Mouse (Mus musculus): ENCODE results near the gene Tmem97. TPM values are rescaled to one million over a fixed set of nuclear protein-coding genes. Genes with fewer than 3 reads are reported as not detected.
A peak's percentile ranks its signal among the peaks of the same experiment; 100 is the strongest.

Tmem97 gene
- polyA plus RNA-seq, 1 experiment from 2014 or later: 46.0 TPM

- H3K4me1 ChIP-seq (ENCODE audit: insufficient read depth, low read depth, low read length): no peaks in the 10 kb centered on the region
- no peak overlapping the region for H3K4me2 ChIP-seq (replicated peaks; ENCODE audit: low read depth, low read length)
- TF ChIP-seq CTCF (IDR thresholded peaks at IDR 0.05) (no peak), EP300 (IDR thresholded peaks at IDR 0.05) (peak; percentile 78)
- H3K9me3 ChIP-seq (ENCODE audit: low read length): no peaks in the 10 kb centered on the region
- ATAC-seq (peak; percentile 84), DNase-seq (ENCODE audit: low spot score) (peak; percentile 94)
- H3K27ac ChIP-seq (ENCODE audit: low read length): peak overlapping the region; percentile 66; the same call in 1 of the 2 replicates
- WGBS: 57% methylated on average over 9 of the region's 9 CpGs
- H3K36me3 ChIP-seq (ENCODE audit: insufficient read depth, low read length): peaks cover 37% of the 10 kb centered on the region
- H3K4me3 ChIP-seq (ENCODE audit: low read depth, low read length): no peak overlapping the region
- H3K27me3 ChIP-seq (replicated peaks; ENCODE audit: insufficient read depth, low read length): no peaks in the 10 kb centered on the region
- H3K9ac ChIP-seq (replicated peaks; ENCODE audit: low read depth): no peak overlapping the region
Measured at GRCm38 (mm10) chr11:78523241-78523955, 27.2 kb downstream of the Tmem97 start.

DNA sequence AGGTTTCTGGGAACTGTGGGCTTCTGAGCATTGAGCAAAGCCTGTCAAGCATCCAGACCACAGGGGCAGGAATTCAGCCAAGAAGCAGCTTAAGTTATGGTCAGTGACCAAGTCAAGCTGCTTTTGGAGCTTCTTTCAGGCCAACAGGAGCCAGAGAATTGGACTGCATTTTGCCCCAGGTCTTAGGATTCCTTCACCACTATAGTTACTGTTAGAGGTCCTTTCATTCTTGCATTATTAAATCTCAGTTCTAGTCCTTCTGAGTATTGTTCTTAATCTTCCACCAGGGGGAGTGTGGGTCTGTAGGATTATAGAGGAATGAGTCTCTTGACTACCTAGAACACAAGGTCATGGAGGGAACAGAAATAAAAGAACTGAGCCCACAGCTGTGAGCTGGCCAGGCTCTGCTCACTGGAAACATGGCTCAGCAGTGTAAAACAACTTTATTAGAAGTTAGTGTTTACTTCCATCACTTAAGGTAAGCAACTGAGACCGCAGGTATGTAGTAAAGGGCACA lies 28.0 kb downstream of the Tmem97 start:
- ATAC-seq: peak; percentile 36
- H3K4me2 ChIP-seq (replicated peaks; ENCODE audit: low read depth, low read length): no peak overlapping the region
- H3K36me3 ChIP-seq (ENCODE audit: insufficient read depth, low read length): peaks cover 36% of the 10 kb centered on the region
- no peak overlapping the region for H3K9ac ChIP-seq (replicated peaks; ENCODE audit: low read depth)
- no peak for TF ChIP-seq EP300 (IDR thresholded peaks at IDR 0.05)
- TF ChIP-seq CTCF (IDR thresholded peaks at IDR 0.05): peak; percentile 70
- H3K4me1 ChIP-seq (ENCODE audit: insufficient read depth, low read depth, low read length): no peaks in the 10 kb centered on the region
- H3K4me3 ChIP-seq (ENCODE audit: low read depth, low read length): no peak overlapping the region
- no peaks in the 10 kb centered on the region for H3K27me3 ChIP-seq (replicated peaks; ENCODE audit: insufficient read depth, low read length)
- 67% methylated on average over 1 of the region's 1 CpGs for WGBS
- peak; percentile 82 for DNase-seq (ENCODE audit: low spot score)
- 0 out of 2 replicates have a peak overlapping the region, but pooled peaks have one; percentile 26 for H3K27ac ChIP-seq (ENCODE audit: low read length)
- H3K9me3 ChIP-seq (ENCODE audit: low read length): no peaks in the 10 kb centered on the region

DNA sequence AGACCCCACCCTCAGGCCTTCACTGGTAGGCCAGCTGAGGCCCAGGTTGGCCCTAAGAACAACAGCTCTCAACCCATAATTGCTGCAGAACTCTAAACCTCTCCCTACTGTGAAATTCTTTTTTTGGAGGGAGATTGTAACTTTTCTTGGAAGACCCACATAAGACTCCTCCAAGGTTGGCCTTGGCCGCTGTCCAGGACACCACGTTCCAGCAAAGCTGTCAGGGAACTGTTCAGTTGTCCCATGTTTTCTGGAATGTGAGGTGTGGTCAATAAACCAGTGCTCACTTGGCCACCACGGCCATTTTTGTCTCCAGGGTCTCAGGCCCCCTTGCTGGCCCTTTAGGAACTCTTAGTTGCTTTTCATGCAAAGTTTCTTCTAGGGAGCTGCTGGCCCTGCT lies 28.7 kb downstream of the Tmem97 start:
- Histone ChIP-seq H3K9me3 (ENCODE audit: low read length) (no peaks in the 10 kb centered on the region), H3K9ac (replicated peaks; ENCODE audit: low read depth) (no peak overlapping the region), H3K4me3 (ENCODE audit: low read depth, low read length) (no peak overlapping the region), H3K27me3 (replicated peaks; ENCODE audit: insufficient read depth, low read length) (no peaks in the 10 kb centered on the region), H3K27ac (ENCODE audit: low read length) (no peak overlapping the region), H3K4me1 (ENCODE audit: insufficient read depth, low read depth, low read length) (no peaks in the 10 kb centered on the region), H3K4me2 (replicated peaks; ENCODE audit: low read depth, low read length) (no peak overlapping the region), H3K36me3 (ENCODE audit: insufficient read depth, low read length) (peaks cover 30% of the 10 kb centered on the region)
- ATAC-seq (no peak), DNase-seq (ENCODE audit: low spot score) (no peak)
- 71% methylated on average over 3 of the region's 3 CpGs for WGBS
- TF ChIP-seq CTCF (IDR thresholded peaks at IDR 0.05) (no peak), EP300 (IDR thresholded peaks at IDR 0.05) (no peak)

DNA sequence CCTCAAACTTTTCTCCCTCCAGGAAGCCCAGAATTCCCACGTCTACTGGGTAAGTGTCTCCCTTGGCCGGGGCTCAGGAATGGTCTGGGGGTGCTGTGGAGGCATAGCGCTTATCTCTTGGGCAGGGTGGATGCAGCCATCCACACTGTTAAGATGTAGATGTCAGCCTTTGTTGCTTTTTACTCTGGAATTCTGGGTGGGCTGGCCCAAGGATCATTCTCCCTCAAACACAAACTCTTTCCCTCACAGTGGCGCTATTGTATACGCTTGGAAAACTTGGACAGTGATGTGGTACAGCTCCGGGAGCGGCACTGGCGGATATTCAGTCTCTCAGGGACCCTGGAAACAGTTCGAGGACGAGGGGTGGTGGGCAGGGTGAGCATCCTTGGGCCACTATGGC lies 31.6 kb downstream of the Tmem97 start:
- WGBS: 87% methylated on average over 10 of the region's 10 CpGs
- H3K36me3 ChIP-seq (ENCODE audit: insufficient read depth, low read length): peaks cover 30% of the 10 kb centered on the region
- DNase-seq (ENCODE audit: low spot score): no peak

GRCm38 (mm10) chr11:78515549-78516325 lies 34.8 kb downstream of the Tmem97 start:
- H3K9me3 ChIP-seq (ENCODE audit: low read length): no peaks in the 10 kb centered on the region
- whole genome bisulfite sequencing: 63% methylated on average over 2 of the region's 2 CpGs
- TF ChIP-seq CTCF (IDR thresholded peaks at IDR 0.05) (peak; percentile 56), EP300 (IDR thresholded peaks at IDR 0.05) (no peak)
- DNase-seq (ENCODE audit: low spot score) (no peak), ATAC-seq (no peak)
- no peak overlapping the region for H3K4me2 ChIP-seq (replicated peaks; ENCODE audit: low read depth, low read length)
- no peak overlapping the region for H3K27ac ChIP-seq (ENCODE audit: low read length)
- no peak overlapping the region for H3K9ac ChIP-seq (replicated peaks; ENCODE audit: low read depth)
- peaks cover 3% of the 10 kb centered on the region; the same call in 1 of the 2 replicates for H3K4me1 ChIP-seq (ENCODE audit: insufficient read depth, low read depth, low read length)
- H3K4me3 ChIP-seq (ENCODE audit: low read depth, low read length): no peak overlapping the region
- H3K27me3 ChIP-seq (replicated peaks; ENCODE audit: insufficient read depth, low read length): no peaks in the 10 kb centered on the region
- H3K36me3 ChIP-seq (ENCODE audit: insufficient read depth, low read length): peaks cover 23% of the 10 kb centered on the region

More for the DNA sequence above, 31.6 kb downstream of the Tmem97 start:
- TF ChIP-seq EP300 (IDR thresholded peaks at IDR 0.05) (no peak), CTCF (IDR thresholded peaks at IDR 0.05) (no peak)
- H3K4me1 ChIP-seq (ENCODE audit: insufficient read depth, low read depth, low read length): no peaks in the 10 kb centered on the region
- no peak overlapping the region for H3K9ac ChIP-seq (replicated peaks; ENCODE audit: low read depth)
- no peak for ATAC-seq
- no peak overlapping the region for H3K27ac ChIP-seq (ENCODE audit: low read length)
- H3K27me3 ChIP-seq (replicated peaks; ENCODE audit: insufficient read depth, low read length): no peaks in the 10 kb centered on the region
- no peak overlapping the region for H3K4me2 ChIP-seq (replicated peaks; ENCODE audit: low read depth, low read length)
- H3K4me3 ChIP-seq (ENCODE audit: low read depth, low read length): no peak overlapping the region
- no peaks in the 10 kb centered on the region for H3K9me3 ChIP-seq (ENCODE audit: low read length)

- TF ChIP-seq EP300 (IDR thresholded peaks at IDR 0.05) (no peak), CTCF (IDR thresholded peaks at IDR 0.05) (no peak)
- no peak overlapping the region for H3K27ac ChIP-seq (ENCODE audit: low read length)
- peaks cover 19% of the 10 kb centered on the region for H3K36me3 ChIP-seq (ENCODE audit: insufficient read depth, low read length)
- H3K9me3 ChIP-seq (ENCODE audit: low read length): no peaks in the 10 kb centered on the region
- no peak for ATAC-seq
- no peaks in the 10 kb centered on the region for H3K27me3 ChIP-seq (replicated peaks; ENCODE audit: insufficient read depth, low read length)
- DNase-seq (ENCODE audit: low spot score): no peak
- H3K4me3 ChIP-seq (ENCODE audit: low read depth, low read length): peak overlapping the region; percentile 77
- 54% methylated on average over 3 of the region's 3 CpGs for WGBS
- peak overlapping the region; percentile 89 for H3K4me2 ChIP-seq (replicated peaks; ENCODE audit: low read depth, low read length)
- peak overlapping the region; percentile 94 for H3K9ac ChIP-seq (replicated peaks; ENCODE audit: low read depth)
- peaks cover 3% of the 10 kb centered on the region; the same call in 1 of the 2 replicates for H3K4me1 ChIP-seq (ENCODE audit: insufficient read depth, low read depth, low read length)
Measured at GRCm38 (mm10) chr11:78513106-78513790, 37.3 kb downstream of the Tmem97 start.
